Mouse (Mus musculus) spleen, postnatal 4 days (tissue): ENCODE measurements around the gene Lcn6.
"Not testable (repeated sequence)": the region's sequence is repeated elsewhere in the genome, so short reads cannot be mapped to it uniquely, and the experiment has no call there.

Experiments
- DNase-seq, 2 experiments: peaks; one replicate each; pipeline ENCODE4 v3.0.0; 2022; ENCODE audit warnings: low spot score in 2 of 2

Lcn6 gene

GRCm38 (mm10) chr2:25703706-25704105, 27.1 kb downstream of the Lcn6 start:
- DNase-seq = no peak

GRCm38 (mm10) chr2:25706643-25707481, 30.3 kb downstream of the Lcn6 start, which contains the start of gene Bmyc:
Gene Bmyc (plus strand): TSS chr2:25706739.
- DNase-seq = peak; percentile 43 to 68

- DNase-seq = peak in 1 of 2 experiments; percentile 28
Observed at GRCm38 (mm10) chr2:25708121-25708520, 31.5 kb downstream of the Lcn6 start.

GRCm38 (mm10) chr2:25709056-25709455, 32.5 kb downstream of the Lcn6 start:
- not testable (repeated sequence) for DNase-seq

GRCm38 (mm10) chr2:25709791-25710190, 33.2 kb downstream of the Lcn6 start:
- DNase-seq = not testable (repeated sequence)

GRCm38 (mm10) chr2:25711641-25712040, 35.1 kb downstream of the Lcn6 start:
- not testable (repeated sequence) for DNase-seq

- DNase-seq = no peak
Observed at GRCm38 (mm10) chr2:25717222-25717621, 40.6 kb downstream of the Lcn6 start.
